Mouse (Mus musculus) adrenal gland, postnatal 14 days (tissue): ENCODE results near the gene Iscu. TPM values are rescaled to one million over a fixed set of nuclear protein-coding genes. Genes with fewer than 3 reads are reported as not detected.

Experiments
- DNase-seq: peaks from one replicate; pipeline ENCODE4 v3.0.0; 2021; ENCODE audit warnings: mixed read lengths
- total RNA-seq: library from RNA; stranded (reverse); gene quantifications from 2 replicates; pipeline ENCODE4 v1.2.3, GENCODE M21; 2021

Gene Iscu
- total RNA-seq, 1 experiment from 2014 or later, result 451 TPM

DNA sequence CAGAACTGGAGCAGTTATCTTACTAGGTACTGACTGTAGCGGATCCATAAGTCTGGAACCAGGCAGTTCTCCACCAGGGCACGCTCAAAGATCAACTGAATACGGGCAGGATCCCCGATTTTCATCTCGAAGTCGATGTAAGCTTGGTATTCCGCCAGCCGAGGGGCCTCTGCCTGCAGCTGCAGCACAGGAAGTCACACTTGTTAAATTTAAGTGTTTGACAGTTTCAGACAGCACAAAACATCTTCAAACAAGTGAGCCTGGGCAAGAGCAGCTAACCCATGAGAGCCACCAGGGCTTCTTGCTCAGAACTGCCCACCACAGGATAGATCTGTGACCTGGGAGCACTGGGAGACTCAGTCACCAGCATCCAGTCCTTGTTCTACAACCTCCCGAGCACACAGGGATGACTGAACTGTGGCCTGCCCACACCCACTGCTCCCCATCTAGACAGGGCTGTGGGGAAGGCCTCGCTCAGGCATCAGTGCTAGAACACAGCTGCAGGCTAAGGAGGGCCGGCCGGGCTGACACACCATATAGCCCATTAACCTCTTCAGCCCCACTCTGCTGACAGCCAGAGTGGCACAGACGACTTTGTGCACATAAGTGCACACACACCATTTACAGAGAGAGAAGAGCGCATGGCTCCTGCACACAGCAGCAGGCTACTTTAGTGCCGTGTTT is 17.1 kb upstream of the Iscu start:
- DNase-seq, result no peak

GRCm38 (mm10) chr5:113761585-113761984 is 11.0 kb upstream of the Iscu start:
- no peak for DNase-seq

- DNase-seq, result no peak
Measured at GRCm38 (mm10) chr5:113764426-113764825, 8.1 kb upstream of the Iscu start.

- DNase-seq, result peak; percentile 63
Measured at GRCm38 (mm10) chr5:113765641-113766526, 6.7 kb upstream of the Iscu start.

GRCm38 (mm10) chr5:113768806-113769205 is 3.7 kb upstream of the Iscu start:
- DNase-seq, result no peak

- DNase-seq, result peak; percentile 90
Measured at GRCm38 (mm10) chr5:113771213-113772162, 1.1 kb upstream of the Iscu start.

DNA sequence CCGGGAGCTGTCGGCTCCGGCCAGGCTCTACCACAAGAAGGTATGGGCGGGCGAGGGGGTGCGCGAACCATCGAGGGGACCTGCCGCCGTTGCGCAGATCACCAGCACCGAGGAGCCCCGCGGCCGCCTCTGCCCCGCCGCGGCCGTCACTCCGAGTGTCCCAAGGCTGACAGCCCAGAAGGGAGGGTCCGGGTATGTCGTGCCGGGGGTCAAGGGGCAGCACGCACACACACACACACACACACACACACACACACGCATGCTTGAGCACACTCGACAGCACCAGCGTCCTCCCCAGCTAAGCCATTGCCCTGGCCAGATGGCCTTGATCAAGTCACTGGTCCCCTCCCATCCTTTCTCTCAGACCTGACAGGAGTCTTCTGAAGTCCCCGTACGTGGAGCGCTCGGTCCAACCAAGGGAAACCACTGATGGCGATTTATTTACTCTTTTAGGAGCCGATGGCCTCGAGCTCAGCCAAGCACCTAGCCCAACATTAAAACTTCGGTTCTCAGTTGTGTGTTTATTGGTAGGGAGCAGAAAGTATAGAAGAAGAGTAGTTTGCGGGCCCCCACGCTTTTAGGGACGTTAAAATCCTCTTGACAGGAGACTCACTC is 464 bp downstream of the Iscu start:
- DNase-seq, result no peak

DNA sequence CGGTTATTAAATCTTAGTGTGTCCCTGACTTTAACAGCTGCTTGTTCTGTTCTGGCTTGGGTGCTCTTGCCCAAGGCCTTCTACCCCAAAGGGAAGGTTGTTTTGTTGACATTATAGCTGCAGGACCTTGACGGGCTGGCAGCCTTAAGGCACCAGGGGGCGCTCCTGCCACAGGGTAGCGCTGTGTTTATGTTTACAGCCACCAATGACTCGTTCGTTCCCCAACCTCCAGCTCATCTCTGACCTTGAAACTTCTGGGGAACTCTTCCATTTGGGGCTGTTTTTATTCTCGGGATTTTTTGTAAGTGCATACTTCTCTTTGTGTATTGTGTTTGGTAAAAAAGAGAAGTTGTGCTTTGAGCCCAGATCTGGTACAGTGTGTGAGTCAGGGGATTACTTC is 1.1 kb downstream of the Iscu start:
- peak; percentile 96 for DNase-seq

GRCm38 (mm10) chr5:113775585-113775984 is 3.0 kb downstream of the Iscu start:
- DNase-seq, result peak; percentile 42

DNA sequence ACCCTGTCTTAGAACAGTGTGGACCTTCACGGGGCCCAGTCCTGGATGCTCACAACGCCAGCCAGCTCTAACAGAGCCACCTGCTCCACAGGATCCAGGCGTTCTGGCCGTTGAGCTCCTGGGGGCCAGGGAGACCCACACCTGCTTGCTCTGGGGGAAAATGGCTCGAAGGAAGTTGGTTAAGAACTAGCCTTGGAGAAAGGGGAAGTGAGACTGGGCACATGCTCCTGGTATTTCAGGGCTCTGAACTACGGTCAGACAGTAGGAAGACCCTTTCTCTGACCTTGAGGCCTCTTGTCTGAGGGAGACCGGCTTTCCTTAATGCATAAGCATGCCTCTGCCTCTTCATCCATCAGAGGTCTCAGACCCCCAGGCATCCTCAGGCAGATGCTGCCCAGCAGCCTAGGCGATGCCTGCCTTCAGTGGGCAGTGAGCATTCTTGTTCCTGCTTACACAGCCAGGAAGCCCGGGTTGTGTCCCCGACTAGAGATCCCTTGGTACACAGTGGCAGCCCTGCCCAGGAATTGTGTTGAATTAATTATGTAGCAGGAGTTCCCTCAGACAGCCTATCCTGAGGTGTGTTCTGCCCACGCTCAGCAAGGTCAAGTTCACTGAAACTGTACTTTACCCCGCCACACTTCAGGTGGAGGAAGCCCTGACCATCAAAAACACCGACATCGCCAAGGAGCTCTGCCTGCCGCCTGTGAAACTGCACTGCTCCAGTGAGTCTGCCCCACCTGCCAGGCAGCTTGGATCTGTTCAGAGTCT is 3.8 kb downstream of the Iscu start:
- no peak for DNase-seq

GRCm38 (mm10) chr5:113776896-113777226 is 4.3 kb downstream of the Iscu start:
- DNase-seq, result no peak

DNA sequence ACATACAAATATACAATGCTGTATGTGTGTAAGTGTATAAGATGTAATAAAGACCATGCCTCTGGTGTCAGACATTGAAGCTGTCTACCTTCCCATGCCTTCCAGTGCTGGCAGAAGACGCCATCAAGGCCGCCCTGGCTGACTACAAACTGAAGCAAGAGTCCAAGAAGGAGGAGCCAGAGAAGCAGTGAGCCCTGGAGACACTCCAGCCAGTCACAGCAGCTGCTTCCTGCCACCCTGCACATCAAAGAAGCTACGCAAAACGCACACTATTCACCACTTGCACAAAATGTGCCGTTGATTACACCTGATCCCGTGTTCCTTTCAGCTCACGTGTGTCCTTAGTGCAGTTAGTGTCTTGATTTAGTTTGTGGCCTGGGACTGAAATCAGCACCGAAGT is 5.2 kb downstream of the Iscu start:
- peak; percentile 71 for DNase-seq

DNA sequence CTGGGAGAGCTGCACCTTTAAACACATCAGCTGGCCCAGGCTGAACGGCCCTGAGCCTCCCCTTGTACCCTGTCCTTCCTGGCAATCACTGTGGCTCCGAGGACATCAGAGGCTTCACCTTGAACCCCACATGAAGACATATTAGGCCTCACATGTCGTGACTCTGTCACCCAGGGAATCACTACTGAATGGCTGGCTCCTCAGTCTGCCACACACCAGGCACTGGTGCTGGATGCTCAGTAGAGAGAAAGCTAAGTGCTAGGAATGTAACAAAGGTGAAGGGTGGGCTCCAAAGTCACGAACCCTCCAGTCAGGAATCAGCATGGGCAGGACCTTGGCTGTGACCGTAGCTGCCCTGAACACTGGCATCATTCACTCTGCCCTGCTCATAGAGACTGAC is 7.0 kb downstream of the Iscu start:
- peak; percentile 68 for DNase-seq

GRCm38 (mm10) chr5:113780082-113780752 is 7.7 kb downstream of the Iscu start:
- no peak for DNase-seq

DNA sequence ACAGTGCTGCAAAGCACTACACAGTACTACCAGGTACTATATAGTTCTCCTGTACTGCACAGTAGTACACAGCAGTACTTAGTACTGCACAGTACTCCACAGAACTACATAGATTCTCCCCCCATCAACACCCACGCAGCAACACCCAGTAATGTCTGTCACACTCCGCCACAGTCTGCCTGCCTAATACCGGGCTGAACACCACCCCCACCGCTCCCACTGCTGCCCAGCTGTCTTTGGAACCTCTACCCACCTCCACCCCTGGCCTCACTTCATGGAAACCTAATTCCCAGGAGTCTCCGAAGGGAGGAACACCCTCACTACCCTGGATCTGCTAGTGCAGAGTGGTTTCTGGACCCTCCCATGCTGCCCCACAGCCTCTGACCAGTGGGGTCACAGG is 8.2 kb downstream of the Iscu start:
- no peak for DNase-seq

GRCm38 (mm10) chr5:113781254-113781653 is 8.7 kb downstream of the Iscu start:
- no peak for DNase-seq

DNA sequence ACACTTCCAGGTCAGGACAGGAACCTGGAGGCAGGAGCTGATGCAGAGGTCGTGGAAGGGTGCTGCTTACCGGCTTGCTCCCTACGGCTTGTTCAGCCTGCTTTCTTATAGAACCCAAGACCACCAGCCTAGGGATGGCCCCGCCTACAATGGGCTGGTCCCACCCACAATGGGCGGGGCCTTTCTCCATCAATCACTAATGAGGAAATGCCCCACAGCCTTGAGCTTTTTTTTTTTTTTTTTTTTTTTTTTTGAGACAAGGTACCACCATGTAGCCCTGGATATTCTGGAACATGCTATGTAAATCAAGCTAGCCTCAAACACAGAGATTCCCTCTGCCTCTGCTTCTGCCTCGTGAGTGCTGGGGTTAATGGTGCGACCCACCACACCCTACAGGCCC is 9.3 kb downstream of the Iscu start:
- no peak for DNase-seq

DNA sequence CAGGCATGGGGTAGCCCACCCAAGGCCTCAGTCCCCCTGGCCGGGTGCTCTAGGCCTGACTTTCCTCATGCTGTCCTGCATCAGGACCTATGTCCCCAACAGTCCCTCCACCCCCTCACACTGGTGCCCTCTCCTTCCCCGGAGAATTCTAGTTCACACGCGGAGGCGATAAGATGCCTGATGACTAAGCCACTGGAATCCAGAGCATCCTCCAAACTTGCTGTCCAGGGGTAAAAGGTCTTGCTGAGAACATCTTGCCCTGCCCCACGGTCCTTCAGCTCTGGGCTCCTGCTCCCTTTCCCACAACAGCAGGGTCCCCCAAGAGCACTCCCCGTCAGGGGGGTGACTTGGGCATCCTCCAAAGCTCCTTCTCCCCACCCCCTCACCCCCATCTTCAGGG is 10.1 kb downstream of the Iscu start:
- DNase-seq, result no peak

GRCm38 (mm10) chr5:113783581-113784001 is 11.0 kb downstream of the Iscu start:
- peak; percentile 55 for DNase-seq

DNA sequence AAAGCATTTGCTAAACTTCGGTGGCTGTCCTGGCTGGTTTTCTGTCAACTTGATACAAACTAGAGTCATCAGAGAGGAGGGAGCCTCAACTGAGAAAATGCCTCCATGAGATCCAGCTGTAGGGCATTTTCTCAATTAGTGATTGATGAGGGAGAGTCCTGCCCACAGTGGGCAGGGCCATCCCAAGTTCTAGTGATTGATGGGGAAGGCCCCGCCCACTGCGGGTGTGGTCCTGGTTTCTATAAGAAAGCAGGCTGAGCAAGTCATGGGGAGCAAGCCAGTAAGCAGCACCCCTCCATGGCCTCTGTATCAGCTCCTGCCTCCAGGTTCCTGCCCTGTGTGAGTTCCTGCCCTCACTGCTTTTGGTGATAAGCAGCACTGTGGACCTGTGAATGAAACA is 11.6 kb downstream of the Iscu start:
- peak; percentile 27 for DNase-seq

DNA sequence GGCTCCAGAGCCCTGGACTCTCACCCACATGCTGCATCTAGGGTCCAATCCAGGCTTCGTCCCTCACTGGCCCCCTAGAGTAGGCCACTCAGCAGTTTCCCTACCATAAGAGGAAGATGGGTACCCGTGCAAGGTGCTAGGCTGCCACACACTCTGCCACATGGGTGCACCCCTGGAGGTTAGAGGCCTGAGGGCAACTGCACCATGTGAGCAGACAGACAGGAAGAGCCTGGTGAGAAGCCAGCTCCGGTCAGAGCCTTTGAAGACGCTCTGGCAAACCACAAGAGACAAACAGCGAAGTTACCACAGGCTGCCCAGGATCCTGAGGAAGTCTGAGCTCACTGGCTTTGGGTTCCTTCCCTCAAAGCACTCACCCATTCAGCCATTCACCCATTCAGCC is 14.4 kb downstream of the Iscu start:
- no peak for DNase-seq
